Mouse (Mus musculus) monocyte, adult 5-6 weeks (primary cell): ENCODE results near the gene Gm10721. TPM values are rescaled to one million over a fixed set of nuclear protein-coding genes. Genes with fewer than 3 reads are reported as not detected.
A peak's percentile ranks its signal among the peaks of the same experiment; 100 is the strongest.
"Not testable (repeated sequence)": the region's sequence is repeated elsewhere in the genome, so short reads cannot be mapped to it uniquely, and the experiment has no call there.

Source experiments
- ATAC-seq: fragments of 153-309, 156-312 bp; replicated peaks from 2 replicates; pipeline ENCODE4 v1.8.0; 2017; ENCODE audit warnings: mild to moderate bottlenecking; ENCODE audit not compliant: low TSS enrichment, insufficient number of reproducible peaks, severe bottlenecking, poor library complexity, low FRiP score
- total RNA-seq: library from RNA; stranded (forward); fragments of 200-1000, 200-491, 200-594 nt; gene quantifications from 3 replicates; pipeline ENCODE4 v1.2.3, GENCODE M21; 2017

Gene Gm10721
- 2.2 to 13.2 TPM (median 2.9 TPM) in 3 replicates for total RNA-seq

- ATAC-seq, result peak; percentile 42
These were observed at the start of gene Gm10721 for GRCm38 (mm10) chr9:3012733-3013279. Gene Gm10721 (plus strand): TSS chr9:3013140.

DNA sequence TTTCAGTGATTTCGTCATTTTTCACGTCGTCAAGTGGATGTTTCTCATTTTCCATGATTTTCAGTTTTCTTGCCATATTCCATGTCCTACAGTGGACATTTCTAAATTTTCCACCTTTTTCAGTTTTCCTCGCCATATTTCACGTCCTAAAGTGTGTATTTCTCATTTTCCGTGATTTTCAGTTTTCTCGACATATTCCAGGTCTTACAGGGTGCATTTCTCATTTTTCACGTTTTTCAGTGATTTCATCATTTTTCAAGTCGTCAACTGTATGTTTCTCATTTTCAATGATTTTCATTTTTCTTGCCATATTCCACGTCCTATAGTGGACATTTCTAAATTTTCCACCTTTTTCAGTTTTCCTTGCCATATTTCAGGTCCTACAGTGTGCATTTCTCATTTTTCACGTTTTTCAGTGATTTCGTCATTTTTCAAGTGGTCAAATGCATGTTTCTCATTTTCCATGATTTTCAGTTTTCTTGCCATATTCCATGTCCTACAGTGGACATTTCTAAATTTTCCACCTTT is 12.4 kb upstream of the Gm10721 start, which contains the start of gene Gm10722:
Gene Gm10722, plus strand, starts transcription at position 478 of the 528 bp plus-strand sequence.
- ATAC-seq, result not testable (repeated sequence)

DNA sequence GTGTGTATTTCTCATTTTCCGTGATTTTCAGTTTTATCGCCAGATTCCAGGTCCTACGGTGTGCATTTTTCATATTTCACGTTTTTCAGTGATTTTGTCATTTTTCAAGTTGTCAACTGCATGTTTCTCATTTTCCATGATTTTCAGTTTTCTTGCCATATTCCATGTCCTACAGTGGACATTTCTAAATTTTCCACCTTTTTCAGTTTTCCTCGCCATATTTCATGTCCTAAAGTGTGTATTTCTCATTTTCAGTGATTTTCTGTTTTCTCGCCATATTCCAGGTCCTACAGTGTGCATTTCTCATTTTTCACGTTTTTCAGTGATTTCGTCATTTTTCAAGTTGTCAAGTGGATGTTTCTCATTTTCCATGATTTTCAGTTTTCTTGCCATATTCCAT is 11.9 kb upstream of the Gm10721 start:
- not testable (repeated sequence) for ATAC-seq

- ATAC-seq, result 0 out of 2 replicates have a peak, but pooled peaks have one; percentile 47
These were observed 10.8 kb upstream of the Gm10721 start for GRCm38 (mm10) chr9:3001948-3002659.

GRCm38 (mm10) chr9:3002794-3003396 is 10.0 kb upstream of the Gm10721 start, which contains the start of gene Gm11168:
Gene Gm11168 (plus strand): TSS chr9:3003346.
- ATAC-seq, result not testable (repeated sequence)

DNA sequence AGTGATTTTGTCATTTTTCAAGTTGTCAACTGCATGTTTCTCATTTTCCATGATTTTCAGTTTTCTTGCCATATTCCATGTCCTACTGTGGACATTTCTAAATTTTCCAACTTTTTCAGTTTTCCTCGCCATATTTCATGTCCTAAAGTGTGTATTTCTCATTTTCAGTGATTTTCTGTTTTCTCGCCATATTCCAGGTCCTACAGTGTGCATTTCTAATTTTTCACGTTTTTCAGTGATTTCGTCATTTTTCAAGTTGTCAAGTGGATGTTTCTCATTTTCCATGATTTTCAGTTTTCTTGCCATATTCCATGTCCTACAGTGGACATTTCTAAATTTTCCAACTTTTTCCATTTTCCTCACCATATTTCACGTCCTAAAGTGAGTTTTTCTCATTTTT is 6.8 kb upstream of the Gm10721 start:
- ATAC-seq, result peak; percentile 47

GRCm38 (mm10) chr9:3006636-3007035 is 6.3 kb upstream of the Gm10721 start:
- not testable (repeated sequence) for ATAC-seq

GRCm38 (mm10) chr9:3007272-3007671 is 5.7 kb upstream of the Gm10721 start:
- ATAC-seq, result peak; percentile 33; the same call in 1 of the 2 replicates

DNA sequence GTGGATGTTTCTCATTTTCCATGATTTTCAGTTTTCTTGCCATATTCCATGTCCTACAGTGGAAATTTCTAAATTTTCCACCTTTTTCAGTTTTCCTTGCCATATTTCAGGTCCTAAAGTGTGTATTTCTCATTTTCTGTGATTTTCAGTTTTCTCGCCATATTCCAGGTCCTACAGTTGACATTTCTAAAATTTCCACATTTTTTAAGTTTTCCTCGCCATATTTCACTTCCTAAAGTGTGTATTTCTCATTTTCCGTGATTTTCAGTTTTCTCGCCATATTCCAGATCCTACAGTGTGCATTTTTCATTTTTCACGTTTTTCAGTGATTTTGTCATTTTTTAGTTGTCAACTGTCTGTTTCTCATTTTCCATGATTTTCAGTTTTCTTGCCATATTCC is 3.6 kb upstream of the Gm10721 start:
- ATAC-seq, result peak; percentile 25

- peak; percentile 64 for ATAC-seq
These were observed 802 bp upstream of the Gm10721 start for GRCm38 (mm10) chr9:3012054-3012621.

DNA sequence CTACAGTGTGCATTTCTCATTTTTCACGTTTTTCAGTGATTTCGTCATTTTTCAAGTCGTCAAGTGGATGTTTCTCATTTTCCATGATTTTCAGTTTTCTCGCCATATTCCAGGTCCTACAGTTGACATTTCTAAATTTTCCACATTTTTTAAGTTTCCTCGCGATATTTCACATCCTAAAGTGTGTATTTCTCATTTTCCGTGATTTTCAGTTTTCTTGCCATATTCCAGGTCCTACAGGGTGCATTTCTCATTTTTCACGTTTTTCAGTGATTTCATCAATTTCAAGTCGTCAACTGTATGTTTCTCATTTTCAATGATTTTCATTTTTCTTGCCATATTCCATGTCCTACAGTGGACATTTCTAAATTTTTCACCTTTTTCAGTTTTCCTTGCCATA is 2.4 kb downstream of the Gm10721 start, which contains the start of gene Gm10720:
Gene Gm10720, plus strand, starts transcription at position 301 of the 400 bp plus-strand sequence.
- not testable (repeated sequence) for ATAC-seq

- ATAC-seq, result not testable (repeated sequence)
These were observed 3.0 kb downstream of the Gm10721 start for GRCm38 (mm10) chr9:3015896-3016295.

DNA sequence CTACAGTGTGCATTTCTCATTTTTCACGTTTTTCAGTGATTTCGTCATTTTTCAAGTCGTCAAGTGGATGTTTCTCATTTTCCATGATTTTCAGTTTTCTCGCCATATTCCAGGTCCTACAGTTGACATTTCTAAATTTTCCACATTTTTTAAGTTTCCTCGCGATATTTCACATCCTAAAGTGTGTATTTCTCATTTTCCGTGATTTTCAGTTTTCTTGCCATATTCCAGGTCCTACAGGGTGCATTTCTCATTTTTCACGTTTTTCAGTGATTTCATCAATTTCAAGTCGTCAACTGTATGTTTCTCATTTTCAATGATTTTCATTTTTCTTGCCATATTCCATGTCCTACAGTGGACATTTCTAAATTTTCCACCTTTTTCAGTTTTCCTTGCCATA is 4.2 kb downstream of the Gm10721 start, which contains the start of gene Gm10719:
Gene Gm10719, plus strand, starts transcription at position 301 of the 400 bp plus-strand sequence.
- not testable (repeated sequence) for ATAC-seq

DNA sequence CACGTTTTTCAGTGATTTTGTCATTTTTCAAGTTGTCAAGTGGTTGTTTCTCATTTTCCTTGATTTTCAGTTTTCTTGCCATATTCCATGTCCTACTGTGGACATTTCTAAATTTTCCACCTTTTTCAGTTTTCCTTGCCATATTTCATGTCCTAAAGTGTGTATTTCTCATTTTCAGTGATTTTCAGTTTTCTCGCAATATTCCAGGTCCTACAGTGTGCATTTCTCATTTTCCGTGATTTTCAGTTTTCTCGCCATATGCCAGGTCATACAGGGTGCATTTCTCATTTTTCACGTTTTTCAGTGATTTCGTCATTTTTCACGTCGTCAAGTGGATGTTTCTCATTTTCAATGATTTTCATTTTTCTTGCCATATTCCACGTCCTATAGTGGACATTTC is 6.0 kb downstream of the Gm10721 start:
- not testable (repeated sequence) for ATAC-seq

GRCm38 (mm10) chr9:3019835-3020727 is 7.1 kb downstream of the Gm10721 start:
- ATAC-seq, result peak; percentile 56

GRCm38 (mm10) chr9:3022316-3023008 is 9.5 kb downstream of the Gm10721 start:
- not testable (repeated sequence) for ATAC-seq

DNA sequence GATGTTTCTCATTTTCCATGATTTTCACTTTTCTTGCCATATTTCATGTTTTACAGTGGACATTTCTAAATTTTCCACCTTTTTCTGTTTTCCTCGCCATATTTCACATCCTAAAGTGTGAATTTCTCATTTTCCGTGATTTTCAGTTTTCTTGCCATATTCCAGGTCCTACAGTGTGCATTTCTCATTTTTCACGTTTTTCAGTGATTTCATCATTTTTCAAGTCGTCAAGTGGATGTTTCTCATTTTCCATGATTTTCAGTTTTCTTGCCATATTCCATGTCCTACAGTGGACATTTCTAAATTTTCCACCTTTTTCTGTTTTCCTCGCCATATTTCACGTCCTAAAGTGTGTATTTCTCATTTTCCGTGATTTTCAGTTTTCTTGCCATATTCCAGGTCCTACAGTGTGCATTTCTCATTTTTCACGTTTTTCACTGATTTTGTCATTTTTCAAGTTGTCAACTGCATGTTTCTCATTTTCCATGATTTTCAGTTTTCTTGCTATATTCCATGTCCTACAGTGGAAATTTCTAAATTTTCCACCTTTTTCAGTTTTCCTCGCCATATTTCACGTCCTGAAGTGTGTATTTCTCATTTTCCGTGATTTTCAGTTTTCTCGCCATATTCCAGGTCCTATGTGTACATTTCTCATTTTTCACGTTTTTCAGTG is 10.5 kb downstream of the Gm10721 start, which contains the start of gene Gm10718:
Gene Gm10718, plus strand, starts transcription at position 236 of the 673 bp plus-strand sequence.
- ATAC-seq, result not testable (repeated sequence)
